Mouse (Mus musculus): Measurements from ENCODE around the gene Spata7. TPM values are rescaled to one million over a fixed set of nuclear protein-coding genes. Genes with fewer than 3 reads are reported as not detected.

The Spata7 gene
- total RNA-seq, 1 experiment from 2014 or later = 7.2 TPM

Other genes with a start within 250 kb of the Spata7 start
- gene Kcnk10, start 49.8 kb upstream of the Spata7 start, total RNA-seq (2017) = not detected in 2 replicates
- gene Ptpn21, start 109.2 kb downstream of the Spata7 start, total RNA-seq (2017) = 4.6 and 9.0 TPM in 2 replicates
- gene Zc3h14, start 118.8 kb downstream of the Spata7 start, total RNA-seq (2017) = 134 and 138 TPM in 2 replicates